13 mouse cellular contexts compared by ENCODE assay signal in the genomic region with DNA sequence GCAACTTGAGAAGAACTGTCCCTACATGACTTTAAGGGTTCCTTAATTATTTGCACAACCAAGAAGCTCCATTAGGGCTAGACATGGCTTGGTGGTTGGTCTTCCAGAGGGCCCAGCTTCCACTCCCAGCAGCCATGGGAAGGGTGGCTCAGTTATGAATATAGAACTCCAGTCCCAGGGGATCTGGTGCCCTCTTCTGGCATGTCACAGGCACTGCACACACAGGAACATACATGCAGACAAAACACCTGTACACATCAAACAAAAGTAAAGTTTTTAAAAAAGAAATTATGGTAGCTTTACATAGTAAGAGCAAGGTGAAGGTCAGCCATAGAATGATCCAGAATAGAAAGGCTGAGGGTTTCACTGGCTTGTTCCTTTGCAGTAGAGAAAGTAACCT. TPM values are rescaled to one million over a fixed set of nuclear protein-coding genes. Genes with fewer than 3 reads are reported as not detected.
DNase-seq lines count a peak whose midpoint lies in the region; ATAC-seq and TF ChIP-seq lines count a peak whose summit lies in the region.
"Had no signal": no experiment of that assay in that cellular context is flagged by ENCODE, and none has a peak within 500 bp of the region (broad histone marks: within the 10 kb centered on the region; RNA-seq: fewer than 3 reads in every experiment).

No protein-coding gene starts in this region.

- in situ Hi-C loops in Patski (cut with MboI; ENCODE audit: low pct_unique_long_range_greater_than_20kb) = no loop called here

- H3K36me3 ChIP-seq in heart, adult 2 months (ENCODE audit: control insufficient read depth, insufficient read depth, low read length) = no peaks in the 10 kb centered on the region
- peaks cover 21% of the 10 kb centered on the region; the same call in 1 of the 2 replicates for H3K36me3 ChIP-seq in heart, embryonic 10.5 days
- H3K36me3 ChIP-seq in lung, postnatal 0 days (ENCODE audit: insufficient read depth, low read length) = peaks cover 31% of the 10 kb centered on the region
- H3K36me3 ChIP-seq in liver, embryonic 16.5 days (ENCODE audit: control insufficient read depth, insufficient read depth) = peaks cover 40% of the 10 kb centered on the region

- H3K27me3 ChIP-seq in heart, adult 2 months (ENCODE audit: control insufficient read depth, insufficient read depth, low read length) = no peaks in the 10 kb centered on the region
- H3K27me3 ChIP-seq in heart, embryonic 10.5 days (ENCODE audit: insufficient read depth, poor library complexity, severe bottlenecking) = no peaks in the 10 kb centered on the region
- no peaks in the 10 kb centered on the region for H3K27me3 ChIP-seq in lung, postnatal 0 days (replicated peaks; ENCODE audit: insufficient read depth, low read length)
- no peaks in the 10 kb centered on the region for H3K27me3 ChIP-seq in Patski
- H3K27me3 ChIP-seq in liver, embryonic 16.5 days (ENCODE audit: control insufficient read depth, insufficient read depth, low read depth, low read length) = no peaks in the 10 kb centered on the region
- H3K27me3 ChIP-seq: embryonic facial prominence, embryonic 13.5 days; heart, embryonic 15.5 days had no signal

- POLR2A ChIA-PET in Patski (lab: Charles Lee) = interaction anchor here (1.3 kb wide), 1 partner anchor 17 kb away, joined by 4 read pairs; no protein-coding TSS in a partner anchor

- H3K9me3 ChIP-seq in heart, embryonic 10.5 days = no peaks in the 10 kb centered on the region
- H3K9me3 ChIP-seq in lung, postnatal 0 days (ENCODE audit: low read length) = no peaks in the 10 kb centered on the region
- H3K9me3 ChIP-seq in liver, embryonic 16.5 days (replicated peaks; ENCODE audit: control insufficient read depth, low read length) = no peaks in the 10 kb centered on the region
- H3K9me3 ChIP-seq: embryonic facial prominence, embryonic 13.5 days; heart, embryonic 15.5 days had no signal

- intact Hi-C loops in heart, adult 2 months (cut with DNase I) = no loop called here
- intact Hi-C loops in heart, postnatal 36 days (cut with DNase I) = loop anchor here (5.0 kb wide), 1 partner anchor 96 kb away; a partner anchor contains a TSS

- no peak for ATAC-seq in lung, postnatal 0 days
- ATAC-seq in Patski = no peak
- ATAC-seq in liver, embryonic 16.5 days (ENCODE audit: low read depth) = 0 out of 2 replicates have a peak, but pooled peaks have one; percentile 36

- H3K79me2 ChIP-seq in heart, adult 2 months (replicated peaks; ENCODE audit: control insufficient read depth, insufficient read depth, low read length) = no peaks in the 10 kb centered on the region

- CTCF ChIA-PET in Patski (lab: Charles Lee) = interaction anchor here (0.7 to 1.8 kb wide), 5 partner anchors 9 to 438 kb away, joined by 3 to 10 read pairs (median 4); no protein-coding TSS in a partner anchor

- no peaks in the 10 kb centered on the region for H3K4me1 ChIP-seq in heart, adult 2 months (ENCODE audit: control insufficient read depth, insufficient read depth, low read length)
- no peaks in the 10 kb centered on the region for H3K4me1 ChIP-seq in heart, embryonic 10.5 days
- H3K4me1 ChIP-seq in lung, postnatal 0 days (ENCODE audit: insufficient read depth, low read depth, low read length) = no peaks in the 10 kb centered on the region
- no peaks in the 10 kb centered on the region; the same call in 1 of the 2 replicates for H3K4me1 ChIP-seq in liver, embryonic 16.5 days (ENCODE audit: control insufficient read depth, low read depth, low read length)
- H3K4me1 ChIP-seq: embryonic facial prominence, embryonic 13.5 days; heart, embryonic 15.5 days had no signal

- TF ChIP-seq EP300 in heart, adult 2 months (IDR thresholded peaks at IDR 0.05; ENCODE audit: insufficient read depth, low read depth, low read length) = no peak
- TF ChIP-seq EP300 in lung, postnatal 0 days (IDR thresholded peaks at IDR 0.05) = no peak

- TF ChIP-seq POLR2A in heart, adult 2 months (IDR thresholded peaks at IDR 0.05; ENCODE audit: insufficient read depth, low read depth, low read length) = no peak

- DNase-seq in heart, adult 2 months = no peak
- no peak for DNase-seq in heart, embryonic 10.5 days (ENCODE audit: low spot score)
- DNase-seq in lung, postnatal 0 days (ENCODE audit: low spot score) = peak; percentile 23
- DNase-seq in lung, postnatal 14 days = no peak
- no peak for DNase-seq in Patski (ENCODE audit: low read depth, low spot score)
- DNase-seq in embryo, embryonic 10.5 days (ENCODE audit: low spot score) = no peak
- DNase-seq in heart, postnatal 36 days = no peak
- DNase-seq: cerebellum, adult 11-12 months had no signal

- no peak overlapping the region for H3K9ac ChIP-seq in heart, adult 2 months (ENCODE audit: low read depth, low read length)
- no peak overlapping the region for H3K9ac ChIP-seq in lung, postnatal 0 days (replicated peaks; ENCODE audit: low read depth)
- no peak overlapping the region for H3K9ac ChIP-seq in liver, embryonic 16.5 days (ENCODE audit: low read depth, low read length)
- H3K9ac ChIP-seq: embryonic facial prominence, embryonic 13.5 days; heart, embryonic 15.5 days had no signal

- peak; percentile 67 for TF ChIP-seq CTCF in heart, adult 2 months (IDR thresholded peaks at IDR 0.05)
- peak; percentile 74 for TF ChIP-seq CTCF in lung, postnatal 0 days (IDR thresholded peaks at IDR 0.05)
- peak; percentile 70 for TF ChIP-seq CTCF in Patski (IDR thresholded peaks at IDR 0.05)

- H3K4me3 ChIP-seq in heart, adult 2 months = no peak overlapping the region
- no peak overlapping the region for H3K4me3 ChIP-seq in heart, embryonic 10.5 days
- no peak overlapping the region for H3K4me3 ChIP-seq in lung, postnatal 0 days (ENCODE audit: low read depth, low read length)
- no peak overlapping the region for H3K4me3 ChIP-seq in liver, embryonic 16.5 days (ENCODE audit: low read depth, low read length)
- H3K4me3 ChIP-seq: embryonic facial prominence, embryonic 13.5 days; heart, embryonic 15.5 days; myocyte had no signal

- H3K27ac ChIP-seq in heart, adult 2 months = no peak overlapping the region
- H3K27ac ChIP-seq in heart, embryonic 10.5 days = no peak overlapping the region
- H3K27ac ChIP-seq in lung, postnatal 0 days (ENCODE audit: low read length) = no peak overlapping the region
- H3K27ac ChIP-seq in liver, embryonic 16.5 days (ENCODE audit: low read length) = no peak overlapping the region
- H3K27ac ChIP-seq: embryonic facial prominence, embryonic 13.5 days; heart, embryonic 15.5 days; macrophage had no signal

- no peak overlapping the region for H3K4me2 ChIP-seq in lung, postnatal 0 days (replicated peaks; ENCODE audit: low read depth, low read length)
- H3K4me2 ChIP-seq in liver, embryonic 16.5 days (ENCODE audit: low read depth, low read length) = no peak overlapping the region
- H3K4me2 ChIP-seq: embryonic facial prominence, embryonic 13.5 days; heart, embryonic 15.5 days had no signal

RNA-seq across cellular contexts. Expression of a gene that starts 17.7 kb away (rescaled TPM):
- total RNA-seq in heart, adult 2 months (2021) = 10 to 100 TPM; 47.8 to 51.1 TPM
- polyA plus RNA-seq in heart, adult 2 months (2012; rRNA removed) = 20.4 and 35.6 TPM in 2 replicates
- polyA plus RNA-seq in heart, embryonic 10.5 days (2016; fragmentation: Nextera tagmentation; extraction: Ambion mirVana) = 150 and 186 TPM in 2 replicates
- polyA plus RNA-seq in lung, postnatal 0 days (2015; fragmentation: Nextera tagmentation; extraction: Ambion mirVana) = 89.8 and 95.0 TPM in 2 replicates
- 135 TPM for polyA plus RNA-seq in Patski (2021)
- polyA plus RNA-seq in liver, embryonic 16.5 days (2015; fragmentation: Nextera tagmentation; extraction: Ambion mirVana) = 117 and 129 TPM in 2 replicates
- 10 to 100 TPM; 50.4 to 54.6 TPM for total RNA-seq in heart, postnatal 36 days (2021)

RNA-seq across cellular contexts. Expression of a gene that starts 51.4 kb away (rescaled TPM):
- total RNA-seq in heart, adult 2 months (2021) = 1 to 10 TPM; 1.5 to 1.8 TPM
- 0.61 and 1.3 TPM in 2 replicates for polyA plus RNA-seq in heart, adult 2 months (2012; rRNA removed)
- polyA plus RNA-seq in heart, embryonic 10.5 days (2016; fragmentation: Nextera tagmentation; extraction: Ambion mirVana) = 3.4 and 4.4 TPM in 2 replicates
- polyA plus RNA-seq in lung, postnatal 0 days (2015; fragmentation: Nextera tagmentation; extraction: Ambion mirVana) = 3.4 and 3.5 TPM in 2 replicates
- polyA plus RNA-seq in Patski (2021) = 1.7 TPM
- 7.6 and 7.8 TPM in 2 replicates for polyA plus RNA-seq in liver, embryonic 16.5 days (2015; fragmentation: Nextera tagmentation; extraction: Ambion mirVana)
- total RNA-seq in heart, postnatal 36 days (2021) = 1 to 10 TPM; 1.9 to 2.2 TPM
